ENCODE assay signal across 17 mouse cellular contexts in genomic region chr2:144464799-144465760, GRCm38 (mm10).
DNase-seq lines count a peak whose midpoint lies in the region; ATAC-seq lines count a peak whose summit lies in the region.
"Had no signal": no experiment of that assay in that cellular context is flagged by ENCODE, and none has a peak within 500 bp of the region (broad histone marks: within the 10 kb centered on the region; RNA-seq: fewer than 3 reads in every experiment).

No protein-coding gene starts in this region.

- H3K9ac ChIP-seq in intestine, embryonic 16.5 days (ENCODE audit: low read depth, low read length), result no peak overlapping the region
- no peak overlapping the region for H3K9ac ChIP-seq in intestine, embryonic 15.5 days
- H3K9ac ChIP-seq: limb, embryonic 12.5 days; lung, embryonic 14.5 days had no signal

- H3K27me3 ChIP-seq in intestine, embryonic 16.5 days (replicated peaks; ENCODE audit: control insufficient read depth, insufficient read depth, low read length), result no peaks in the 10 kb centered on the region
- H3K27me3 ChIP-seq in intestine, embryonic 15.5 days (replicated peaks), result no peaks in the 10 kb centered on the region
- H3K27me3 ChIP-seq: limb, embryonic 12.5 days; Patski had no signal

- peak overlapping the region; percentile 20 for H3K4me3 ChIP-seq in intestine, embryonic 16.5 days (ENCODE audit: low read length)
- no peak overlapping the region for H3K4me3 ChIP-seq in intestine, embryonic 15.5 days (replicated peaks)
- H3K4me3 ChIP-seq: limb, embryonic 12.5 days had no signal

- peak; percentile 72 for DNase-seq in adrenal gland, adult 2 months
- peak; percentile 29 to 50 for DNase-seq in frontal cortex, postnatal 25 days (ENCODE audit: low spot score in 2 of 2)
- DNase-seq in left cerebral cortex, postnatal 36 days (ENCODE audit: low spot score in 2 of 2), result peak; percentile 70 to 81
- no peak for DNase-seq in gastrocnemius, postnatal 14 days
- no peak for DNase-seq in urinary bladder, postnatal 10 days (ENCODE audit: low spot score)
- DNase-seq: cerebellum, postnatal 36 days; gastrocnemius, postnatal 36 days; heart, postnatal 14 days; kidney, adult 18-20 months; lung, embryonic 14.5 days; spleen, adult 18-20 months; thymus, postnatal 14 days had no signal

- no peaks in the 10 kb centered on the region for H3K4me1 ChIP-seq in intestine, embryonic 16.5 days (ENCODE audit: control insufficient read depth, insufficient read depth, low read length)
- H3K4me1 ChIP-seq in intestine, embryonic 15.5 days (replicated peaks), result no peaks in the 10 kb centered on the region
- H3K4me1 ChIP-seq: limb, embryonic 12.5 days had no signal

- H3K4me2 ChIP-seq in intestine, embryonic 16.5 days (ENCODE audit: low read depth, low read length), result 0 out of 2 replicates have a peak overlapping the region, but pooled peaks have one; percentile 0
- H3K4me2 ChIP-seq in intestine, embryonic 15.5 days (replicated peaks), result no peak overlapping the region
- H3K4me2 ChIP-seq: limb, embryonic 12.5 days; lung, embryonic 14.5 days had no signal

- ATAC-seq in intestine, embryonic 16.5 days, result peak; percentile 17
- no peak for ATAC-seq in intestine, embryonic 15.5 days
- ATAC-seq in granulocyte monocyte progenitor cell, adult 5-6 weeks (replicated peaks; ENCODE audit: poor library complexity, severe bottlenecking), result no peak
- ATAC-seq: Patski had no signal

- WGBS in intestine, embryonic 16.5 days, result 72% methylated on average over 9 of the region's 9 CpGs
- 71% methylated on average over 9 of the region's 9 CpGs for WGBS in intestine, embryonic 15.5 days

- H3K27ac ChIP-seq in intestine, embryonic 16.5 days (ENCODE audit: low read length), result no peak overlapping the region
- no peak overlapping the region for H3K27ac ChIP-seq in intestine, embryonic 15.5 days
- H3K27ac ChIP-seq: limb, embryonic 12.5 days had no signal

- intact Hi-C loops in left cerebral cortex, postnatal 36 days (cut with DNase I), result no loop called here
- intact Hi-C loops in gastrocnemius, postnatal 14 days (cut with DNase I; ENCODE audit: low total_unique reads), result no loop called here

- no peaks in the 10 kb centered on the region for H3K9me3 ChIP-seq in intestine, embryonic 16.5 days (ENCODE audit: control insufficient read depth, low read length)
- H3K9me3 ChIP-seq in intestine, embryonic 15.5 days, result no peaks in the 10 kb centered on the region
- H3K9me3 ChIP-seq: limb, embryonic 12.5 days had no signal

- no peaks in the 10 kb centered on the region for H3K36me3 ChIP-seq in intestine, embryonic 16.5 days (ENCODE audit: control insufficient read depth, insufficient read depth, low read length)
- no peaks in the 10 kb centered on the region for H3K36me3 ChIP-seq in intestine, embryonic 15.5 days
- H3K36me3 ChIP-seq: limb, embryonic 12.5 days had no signal

Comparison
In these comparisons a context has a peak if more than half of its experiments do, and no peak if none do; other contexts are left out.
1. DNase-seq: peak in adrenal gland, adult 2 months (single experiment), frontal cortex, postnatal 25 days (2 of 2) and left cerebral cortex, postnatal 36 days (2 of 2); none in gastrocnemius, postnatal 14 days (single experiment) and urinary bladder, postnatal 10 days (single experiment).